Mouse (Mus musculus): ENCODE data around the gene Pdzrn4.
A peak's percentile ranks its signal among the peaks of the same experiment; 100 is the strongest.

Gene Pdzrn4

DNA sequence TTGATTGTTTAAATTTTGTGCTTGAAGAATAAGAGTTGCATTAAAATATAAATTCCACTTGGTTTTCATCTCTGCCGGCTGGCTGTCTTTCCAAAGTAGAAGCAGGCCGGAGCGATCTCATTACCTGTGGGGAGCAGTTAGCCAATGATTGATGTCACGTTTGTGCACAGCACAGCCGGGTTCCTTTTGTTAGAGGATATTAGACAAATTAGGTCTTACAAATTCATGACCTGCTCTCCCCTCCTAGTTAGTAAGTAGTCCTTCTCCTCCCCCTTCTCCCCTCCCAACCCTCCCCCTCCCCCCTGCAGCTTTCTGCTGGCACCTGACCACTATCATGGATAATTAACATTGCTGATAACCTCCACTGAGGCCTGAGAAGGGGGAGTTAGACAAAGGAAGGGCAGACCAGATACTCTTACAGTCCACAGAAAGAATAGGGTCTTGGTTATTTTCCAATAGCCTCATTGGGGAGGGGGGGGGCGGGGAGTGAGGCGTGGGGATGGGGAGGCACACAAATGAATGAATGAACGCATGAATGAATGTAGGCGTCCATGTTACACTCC, 103.7 kb downstream of the Pdzrn4 start:
- DNase-seq (ENCODE audit: low spot score) = no peak

GRCm38 (mm10) chr15:92502797-92503196, 106.1 kb downstream of the Pdzrn4 start:
- no peak for DNase-seq (ENCODE audit: low spot score)

DNA sequence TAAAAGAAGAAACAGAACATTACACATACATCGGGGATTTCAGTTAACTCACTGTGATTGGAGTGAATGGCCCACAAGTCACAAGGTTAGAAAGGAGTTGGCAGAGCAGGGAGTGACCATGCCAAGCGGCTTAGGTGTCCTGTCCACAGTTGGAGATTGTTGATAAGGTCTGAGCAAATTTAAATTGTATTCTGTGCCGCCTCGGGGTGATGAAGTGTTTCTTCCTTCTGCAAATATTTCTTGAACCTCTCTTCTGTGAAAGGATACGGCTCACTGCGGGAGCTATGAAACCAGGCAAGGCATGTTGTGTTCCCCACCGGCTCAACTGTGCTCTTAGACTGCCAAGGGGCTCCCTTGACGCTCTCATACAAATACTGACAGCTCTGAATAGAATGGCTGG, 112.7 kb downstream of the Pdzrn4 start:
- DNase-seq (ENCODE audit: low spot score) = no peak

GRCm38 (mm10) chr15:92515651-92516050, 119.0 kb downstream of the Pdzrn4 start:
- no peak for DNase-seq (ENCODE audit: low spot score)

DNA sequence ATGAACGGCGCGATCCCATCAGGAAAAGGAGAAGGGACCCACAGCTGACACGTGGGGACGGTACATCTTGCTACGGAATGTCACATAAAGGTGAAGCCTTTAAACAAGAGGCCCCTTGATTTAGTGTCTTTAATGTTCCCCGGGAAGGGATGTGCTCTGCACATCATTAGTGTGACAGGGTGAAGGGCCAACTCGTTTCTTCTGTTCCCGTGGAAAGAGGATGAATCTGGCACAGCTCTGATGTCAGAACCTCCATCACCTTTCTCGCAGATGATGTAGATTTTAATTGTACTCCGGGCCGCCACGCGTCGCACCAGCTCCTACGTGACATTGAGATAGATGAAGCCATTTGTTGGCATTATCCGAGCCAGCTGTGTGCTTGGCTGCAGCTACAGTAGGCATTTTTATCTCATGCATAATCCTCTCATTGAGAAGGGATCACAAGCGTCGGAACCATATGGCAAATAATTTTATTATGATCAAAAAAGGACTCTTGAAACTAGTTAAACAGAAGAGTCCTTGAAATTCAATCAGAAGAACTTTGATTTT, 124.1 kb downstream of the Pdzrn4 start:
- peak; percentile 42 for DNase-seq (ENCODE audit: low spot score)

GRCm38 (mm10) chr15:92521686-92522085, 125.0 kb downstream of the Pdzrn4 start:
- no peak for DNase-seq (ENCODE audit: low spot score)

GRCm38 (mm10) chr15:92524917-92525316, 128.2 kb downstream of the Pdzrn4 start:
- DNase-seq (ENCODE audit: low spot score) = no peak

- DNase-seq (ENCODE audit: low spot score) = no peak
Observed at GRCm38 (mm10) chr15:92525416-92525815, 128.7 kb downstream of the Pdzrn4 start.

DNA sequence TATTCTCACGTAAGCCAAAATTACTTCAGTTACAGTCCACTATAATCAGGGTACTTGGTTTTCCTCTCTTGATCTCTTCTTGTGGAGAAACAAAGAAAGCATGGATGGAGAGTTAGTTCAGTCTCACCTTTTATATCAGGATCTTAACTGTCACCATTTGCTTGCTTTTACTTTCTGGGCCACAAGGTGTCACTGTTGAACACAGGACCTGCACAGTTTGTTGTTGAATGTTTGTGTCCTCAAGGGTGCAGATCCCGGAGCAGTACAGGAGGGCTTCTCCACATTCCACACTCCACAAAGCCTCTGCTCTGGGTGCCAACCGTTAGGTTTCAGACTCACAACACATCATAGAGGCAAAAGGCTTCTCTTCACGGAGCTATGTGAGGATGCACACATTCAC, 130.1 kb downstream of the Pdzrn4 start:
- DNase-seq (ENCODE audit: low spot score) = no peak

GRCm38 (mm10) chr15:92543252-92543651, 146.6 kb downstream of the Pdzrn4 start:
- no peak for DNase-seq (ENCODE audit: low spot score)

DNA sequence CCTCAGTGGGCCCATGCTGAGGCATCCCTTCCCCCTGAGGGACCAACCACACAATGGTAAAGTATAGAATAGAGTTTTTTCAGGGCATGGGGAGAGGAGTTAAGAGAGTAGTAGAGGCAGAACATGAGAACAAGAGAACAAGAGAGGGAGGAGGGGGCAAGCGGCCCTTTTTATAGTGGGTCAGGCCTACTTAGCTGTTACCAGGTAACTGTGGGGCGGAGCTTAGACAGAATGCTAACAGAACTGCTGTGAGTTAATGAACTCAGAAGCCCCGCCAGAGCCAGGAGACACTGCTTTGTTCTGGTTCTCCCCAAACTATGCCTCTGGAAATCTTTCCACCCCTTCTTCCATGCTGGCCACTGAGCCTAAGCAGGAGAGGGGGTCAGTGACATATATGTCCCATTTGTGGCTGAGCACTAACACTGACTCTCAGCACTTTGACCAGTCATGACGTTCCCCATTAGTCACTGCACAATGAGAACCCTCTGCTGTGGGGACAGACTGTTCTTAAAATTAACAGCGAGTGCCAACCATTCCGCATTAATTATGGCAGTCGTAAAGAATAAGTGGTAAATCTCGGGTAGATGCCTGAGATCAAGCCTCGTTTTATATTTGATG, 150.7 kb downstream of the Pdzrn4 start:
- DNase-seq (ENCODE audit: low spot score) = no peak

DNA sequence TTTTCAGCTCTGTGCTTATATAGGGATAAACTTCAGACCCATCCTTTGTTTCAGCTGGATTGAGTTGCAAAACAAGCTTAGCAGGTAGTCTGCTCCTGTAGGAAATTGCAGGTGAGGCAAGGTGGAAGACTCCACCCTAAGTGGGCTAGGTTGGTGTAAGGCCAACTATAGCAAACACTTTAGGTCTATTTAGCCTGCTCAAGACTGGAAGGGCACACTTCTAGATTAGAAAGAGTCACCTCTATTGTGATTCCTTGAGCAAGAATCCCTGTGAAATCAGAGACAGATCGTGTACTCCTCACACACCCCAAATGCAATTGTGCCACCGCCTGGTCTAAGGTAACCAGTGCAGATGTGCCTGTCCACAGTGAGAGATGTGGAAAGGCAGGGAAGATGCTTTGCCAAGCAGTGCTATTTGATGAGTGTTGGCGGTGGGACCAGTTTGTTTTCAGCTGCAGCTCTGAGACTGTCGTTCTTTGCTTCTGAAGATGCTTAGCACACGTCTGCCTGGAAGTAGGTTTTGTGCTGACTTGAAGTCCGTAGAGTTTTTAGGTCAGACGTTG, 158.4 kb downstream of the Pdzrn4 start:
- DNase-seq (ENCODE audit: low spot score) = no peak

DNA sequence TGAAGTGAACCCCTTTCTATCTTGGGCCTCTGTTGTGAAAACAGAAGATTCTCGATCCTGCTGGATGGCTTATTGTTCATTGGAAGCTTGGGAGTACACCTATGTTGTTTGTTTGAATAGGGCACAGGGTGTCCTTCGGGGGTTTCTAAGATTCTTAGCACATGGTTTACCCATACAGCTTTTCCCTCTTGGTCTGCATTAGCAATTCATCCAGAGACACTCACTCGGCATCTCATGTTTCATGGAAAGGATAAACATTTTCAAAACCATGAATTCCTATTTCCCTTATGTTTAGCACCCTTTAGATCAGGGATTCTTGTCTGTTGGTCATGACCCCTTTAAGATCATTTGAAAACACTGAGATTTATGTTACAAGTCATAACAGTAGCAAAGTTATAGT, 159.0 kb downstream of the Pdzrn4 start:
- DNase-seq (ENCODE audit: low spot score) = no peak

DNA sequence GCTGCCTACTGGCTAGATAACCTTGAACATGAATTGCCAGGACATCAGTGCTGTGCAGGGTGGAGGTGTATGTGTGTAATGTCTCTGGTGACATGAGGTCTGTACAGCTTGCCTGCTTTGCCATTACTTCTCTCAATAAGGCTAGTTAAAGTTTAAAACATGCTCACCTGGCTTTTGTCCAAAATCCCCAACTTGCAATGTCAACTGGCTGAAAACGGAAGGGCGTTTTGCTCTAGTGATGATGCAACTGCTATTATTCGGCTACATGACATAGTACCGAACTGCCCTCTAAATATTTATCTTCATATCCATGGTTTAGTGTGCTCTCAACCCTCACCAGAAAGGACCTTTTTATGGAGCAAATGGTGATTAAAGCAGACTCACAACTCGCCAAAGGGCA, 161.9 kb downstream of the Pdzrn4 start:
- DNase-seq (ENCODE audit: low spot score) = no peak

DNA sequence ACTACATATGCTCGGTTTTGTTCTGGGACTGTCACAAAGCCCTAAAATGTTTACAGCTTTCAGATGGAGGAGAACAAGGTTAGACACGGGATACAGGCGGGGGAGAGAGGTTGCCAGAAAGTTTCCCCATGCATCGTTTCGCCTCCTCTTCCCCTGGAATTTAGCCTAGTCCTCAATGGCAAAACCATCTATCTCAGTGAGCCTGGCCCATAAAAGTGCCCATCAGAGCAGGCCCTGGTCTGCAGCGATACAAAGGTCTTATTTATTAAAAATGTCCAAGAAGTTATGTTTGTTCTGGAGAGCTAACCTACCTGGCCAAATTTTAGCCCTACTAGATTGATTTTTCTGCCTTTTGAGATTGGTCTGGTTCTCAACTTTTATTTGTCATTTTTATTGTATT, 165.5 kb downstream of the Pdzrn4 start:
- no peak for DNase-seq (ENCODE audit: low spot score)

- DNase-seq (ENCODE audit: low spot score) = no peak
Observed at GRCm38 (mm10) chr15:92563576-92563975, 166.9 kb downstream of the Pdzrn4 start.

DNA sequence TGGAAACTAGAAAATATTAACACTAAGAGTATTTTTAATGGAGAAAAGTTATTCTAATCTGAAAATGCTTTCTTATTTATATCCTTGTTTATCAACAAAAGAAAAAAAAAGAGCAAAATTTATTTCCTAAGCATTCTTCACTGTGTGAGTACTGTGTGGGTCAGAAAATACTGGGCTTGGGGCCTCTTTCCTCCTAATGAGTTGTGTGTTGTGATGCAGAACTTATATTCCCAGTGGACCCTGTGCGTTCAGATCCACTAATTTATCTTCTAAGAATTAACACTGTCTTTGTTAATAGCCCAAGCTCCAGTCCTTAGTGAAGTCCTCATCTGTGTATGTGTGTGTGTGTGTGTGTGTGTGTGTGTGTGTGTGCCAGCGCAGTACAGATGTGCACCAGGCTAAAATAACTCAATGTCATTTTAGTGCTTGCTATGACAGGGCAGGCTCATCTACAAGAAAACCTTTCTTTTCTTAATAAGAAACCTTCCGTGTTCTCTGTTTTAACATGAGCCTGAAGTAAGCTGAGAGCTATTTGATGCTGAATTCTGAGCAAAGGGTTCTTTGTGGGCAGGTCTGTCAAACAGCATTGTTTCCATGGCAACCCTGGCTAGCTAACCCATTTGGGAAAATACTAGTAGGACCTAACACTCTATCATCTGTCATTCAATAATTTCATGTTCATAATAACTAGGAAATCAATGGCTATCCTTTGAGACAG, 174.0 kb downstream of the Pdzrn4 start:
- peak; percentile 71 for DNase-seq (ENCODE audit: low spot score)

GRCm38 (mm10) chr15:92571244-92571539, 174.5 kb downstream of the Pdzrn4 start:
- DNase-seq (ENCODE audit: low spot score) = no peak

DNA sequence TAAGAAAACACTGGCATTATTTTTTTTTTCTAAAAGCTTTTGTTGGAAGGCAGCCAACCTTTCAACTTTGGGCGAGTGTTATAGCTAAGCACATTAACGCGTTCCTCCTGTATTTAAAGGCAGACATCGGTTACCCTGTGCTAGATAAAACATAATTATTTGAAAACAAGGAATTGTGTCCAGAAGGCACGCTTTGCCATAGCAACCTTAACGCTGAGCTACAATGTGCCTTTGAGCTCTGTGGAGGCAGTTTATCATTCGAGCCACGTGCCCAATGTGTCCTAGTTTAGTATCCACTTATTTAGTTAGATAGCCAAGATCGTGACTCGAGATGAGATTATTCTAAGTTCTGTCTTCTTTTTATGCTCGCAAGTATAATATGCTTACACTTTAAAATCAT, 180.8 kb downstream of the Pdzrn4 start:
- DNase-seq (ENCODE audit: low spot score) = no peak

GRCm38 (mm10) chr15:92580217-92580616, 183.5 kb downstream of the Pdzrn4 start:
- no peak for DNase-seq (ENCODE audit: low spot score)

- DNase-seq (ENCODE audit: low spot score) = no peak
Observed at GRCm38 (mm10) chr15:92580742-92581383, 184.2 kb downstream of the Pdzrn4 start.

DNA sequence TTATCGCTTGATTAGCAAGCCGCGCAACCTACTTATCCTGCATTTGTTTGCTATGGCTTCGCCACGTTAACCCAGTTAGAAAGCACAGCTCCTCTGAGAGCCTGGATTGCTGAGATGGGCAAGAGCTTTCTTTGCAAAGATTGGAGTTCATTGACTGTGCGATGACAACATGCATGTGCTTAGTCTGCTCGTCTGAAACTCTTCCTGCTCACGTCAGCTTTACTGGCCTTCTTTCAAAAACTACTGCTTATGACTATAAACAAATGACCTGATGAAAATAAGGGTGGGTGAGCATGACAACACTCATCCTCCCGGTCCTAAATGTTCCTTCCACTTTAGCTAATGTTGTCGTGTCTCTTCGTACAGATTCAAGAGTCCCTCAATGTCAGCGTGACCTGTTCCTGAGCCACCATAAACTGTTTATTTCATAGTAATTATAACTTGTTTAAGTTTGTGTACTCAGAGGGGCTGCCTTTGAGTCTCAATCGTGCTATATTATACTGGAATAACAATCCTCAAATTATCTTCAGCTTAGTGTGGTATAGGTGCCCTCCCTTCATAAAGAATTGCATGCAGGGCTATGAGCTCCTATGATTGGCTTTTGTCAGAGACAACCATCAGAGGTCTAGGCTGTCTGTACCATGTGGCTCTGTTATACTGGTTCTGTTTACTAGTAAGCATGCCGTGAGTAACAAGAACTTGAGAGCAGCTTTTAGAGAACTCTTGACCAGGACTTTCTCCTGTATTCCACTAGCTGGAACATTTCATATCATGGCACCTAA, 187.9 kb downstream of the Pdzrn4 start:
- DNase-seq (ENCODE audit: low spot score) = no peak
